Mouse (Mus musculus) heart, embryonic 14.5 days (tissue): ENCODE measurements at regions not wholly inside any gene's neighbourhood (a gene's known extent, or its start where the extent isn't known, plus 50 kb on each side); places are given as distances from the start of the nearest gene placed in this dataset.

ENCODE experiments used
- ATAC-seq: fragments of 200-750 bp; cut with Nextera tagmentation; 2 replicates; pipeline ENCODE4 v1.8.0; 2017; ENCODE audit warnings: low read depth, moderate TSS enrichment; ENCODE audit not compliant: insufficient number of reproducible peaks, insufficient read depth, low FRiP score
- H3K27ac ChIP-seq, 2 experiments: fragments of 200-500 bp in 1 of 2; fragments of 300-500 bp in 1 of 2; sonication (generic) in 1 of 2; replicated peaks in 1 of 2; 2 replicates each; pipeline ENCODE4 v1.5.1; 2012 to 2014; ENCODE audit warnings: low read depth in 2 of 2, low read length in 2 of 2, control low read depth in 1 of 2, mild to moderate bottlenecking in 1 of 2, mixed read lengths in 1 of 2; ENCODE audit not compliant: control insufficient read depth in 1 of 2, insufficient read depth in 1 of 2
- H3K27me3 ChIP-seq: fragments of 300-500 bp; sonication (generic); 2 replicates; pipeline ENCODE4 v1.6.1; 2014; ENCODE audit warnings: mild to moderate bottlenecking, low read length, control low read depth; ENCODE audit not compliant: control insufficient read depth, insufficient read depth
- H3K36me3 ChIP-seq: fragments of 300-500 bp; sonication (generic); 2 replicates; pipeline ENCODE4 v1.6.1; 2014; ENCODE audit warnings: mild to moderate bottlenecking, control low read depth, low read length, mixed read lengths; ENCODE audit not compliant: control insufficient read depth, insufficient read depth
- H3K4me1 ChIP-seq, 2 experiments: fragments of 200-500 bp in 1 of 2; fragments of 300-500 bp in 1 of 2; sonication (generic) in 1 of 2; 2 replicates each; pipeline ENCODE4 v1.6.1; 2012 to 2014; ENCODE audit warnings: low read length in 2 of 2, control low read depth in 1 of 2, mixed read lengths in 1 of 2; ENCODE audit not compliant: control insufficient read depth in 2 of 2, insufficient read depth in 2 of 2
- H3K4me2 ChIP-seq: fragments of 300-500 bp; sonication (generic); 2 replicates; pipeline ENCODE4 v1.6.1; 2014; ENCODE audit warnings: mild to moderate bottlenecking, low read length
- H3K4me3 ChIP-seq, 2 experiments: fragments of 200-500 bp in 1 of 2; fragments of 300-500 bp in 1 of 2; sonication (generic) in 1 of 2; 2 replicates each; pipeline ENCODE4 v1.5.1; 2012 to 2014; ENCODE audit warnings: low read length in 2 of 2, mild to moderate bottlenecking in 2 of 2, control low read depth in 1 of 2, low read depth in 1 of 2, moderate library complexity in 1 of 2; ENCODE audit not compliant: control insufficient read depth in 1 of 2, insufficient read depth in 1 of 2
- H3K9ac ChIP-seq: fragments of 300-500 bp; sonication (generic); 2 replicates; pipeline ENCODE4 v1.6.1; 2014; ENCODE audit warnings: mild to moderate bottlenecking, low read length
- H3K9me3 ChIP-seq: fragments of 300-500 bp; sonication (generic); 2 replicates; pipeline ENCODE4 v1.6.1; 2016; ENCODE audit warnings: low read length, control low read depth; ENCODE audit not compliant: control insufficient read depth
- WGBS: fragments of 180-500 bp; shearing (Covaris S2); extraction: QIAGEN DNeasy Blood & Tissue Kit; methylation state at CpG from one replicate; pipeline ENCODE4 v1.1.7; 2014; 5-methylcytosine and 5-hydroxymethylcytosine counted together

DNA sequence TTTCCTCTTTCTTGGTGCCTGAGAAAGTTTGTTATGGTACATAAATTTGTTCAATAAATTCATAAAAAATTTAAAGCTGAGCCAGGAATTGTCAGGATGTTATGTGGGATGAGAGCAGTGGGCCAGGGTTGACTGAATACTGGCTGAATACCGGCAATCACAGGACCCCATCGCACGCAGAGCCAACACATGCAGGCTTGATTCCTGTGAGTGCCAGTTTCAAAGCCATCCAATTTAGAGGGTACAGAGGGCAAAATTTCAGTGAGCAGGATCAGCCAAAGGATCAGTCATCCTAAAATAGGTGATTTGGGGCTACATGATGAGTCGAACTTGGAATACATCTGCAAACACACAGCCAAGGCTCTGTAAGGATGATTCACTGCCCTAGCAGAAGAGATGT lies 583.6 kb upstream of the Nectin3 start:
- H3K9ac ChIP-seq: no peak overlapping the region
- ATAC-seq: no peak
- no peak overlapping the region for H3K4me3 ChIP-seq
- no peaks in the 10 kb centered on the region for H3K9me3 ChIP-seq
- no peaks in the 10 kb centered on the region for H3K4me1 ChIP-seq
- H3K4me2 ChIP-seq: no peak overlapping the region
- no peaks in the 10 kb centered on the region for H3K36me3 ChIP-seq
- 90% methylated on average over 4 of the region's 4 CpGs for WGBS
- H3K27ac ChIP-seq: no peak overlapping the region
- H3K27me3 ChIP-seq: no peaks in the 10 kb centered on the region

DNA sequence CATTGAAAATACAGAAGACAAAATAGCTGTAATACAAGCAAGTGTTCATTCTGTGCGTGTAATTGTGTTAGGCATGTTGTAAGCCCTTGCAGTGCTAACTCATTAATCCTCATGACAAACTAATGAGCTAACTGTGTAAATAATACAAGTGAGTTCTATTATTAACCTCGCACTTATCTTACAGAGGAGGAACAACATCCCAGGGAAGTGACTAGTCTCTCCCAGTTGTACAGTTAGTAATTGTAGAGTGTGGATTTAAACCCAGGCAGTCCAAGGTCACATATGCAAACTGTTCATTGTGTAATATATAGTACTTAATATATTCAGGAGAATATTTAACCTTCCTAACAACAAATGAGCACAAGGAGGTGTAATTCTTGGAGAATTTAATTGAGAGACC lies 582.0 kb upstream of the Nectin3 start:
- no peaks in the 10 kb centered on the region for H3K9me3 ChIP-seq
- no peaks in the 10 kb centered on the region for H3K4me1 ChIP-seq
- WGBS: 27% methylated on average over 2 of the region's 2 CpGs
- ATAC-seq: no peak
- H3K36me3 ChIP-seq: no peaks in the 10 kb centered on the region
- H3K9ac ChIP-seq: no peak overlapping the region
- no peaks in the 10 kb centered on the region for H3K27me3 ChIP-seq
- H3K4me2 ChIP-seq: no peak overlapping the region
- no peak overlapping the region for H3K4me3 ChIP-seq
- no peak overlapping the region for H3K27ac ChIP-seq

DNA sequence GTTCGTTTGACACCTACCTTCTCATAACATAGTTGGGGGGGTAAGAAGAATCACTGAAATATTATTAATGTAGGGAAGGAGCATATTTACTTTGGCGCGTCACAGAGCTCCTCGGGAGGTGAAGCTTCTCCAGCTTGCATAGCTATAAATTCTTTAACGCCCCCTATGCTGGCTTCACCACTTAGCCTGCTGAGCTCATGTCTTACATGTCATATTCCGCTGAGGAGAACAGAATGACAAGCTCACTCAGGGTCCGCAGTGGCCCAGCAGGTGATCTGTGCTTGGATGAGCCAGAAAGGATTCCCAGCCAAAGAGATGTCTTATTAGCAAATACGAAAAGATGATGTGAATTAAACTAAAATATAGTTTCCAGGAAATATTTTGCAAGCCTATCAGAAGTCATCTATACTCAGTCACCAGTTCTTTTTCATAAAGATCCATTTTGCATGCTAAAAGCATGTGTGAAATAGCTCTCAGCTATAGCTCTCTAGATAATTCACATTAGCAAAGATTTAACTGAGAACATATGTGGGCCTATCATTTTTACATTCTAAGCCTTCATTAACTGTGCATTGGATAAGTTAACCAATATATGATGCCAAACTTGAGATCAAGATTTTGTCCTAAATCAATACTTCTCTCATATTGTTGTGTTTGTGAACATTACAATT lies 561.1 kb upstream of the Nectin3 start:
- Histone ChIP-seq H3K36me3 (no peaks in the 10 kb centered on the region), H3K27ac (no peak overlapping the region), H3K4me1 (no peaks in the 10 kb centered on the region), H3K27me3 (no peaks in the 10 kb centered on the region), H3K4me2 (no peak overlapping the region), H3K9ac (no peak overlapping the region), H3K4me3 (no peak overlapping the region), H3K9me3 (no peaks in the 10 kb centered on the region)
- WGBS: 74% methylated on average over 8 of the region's 8 CpGs
- ATAC-seq: no peak

DNA sequence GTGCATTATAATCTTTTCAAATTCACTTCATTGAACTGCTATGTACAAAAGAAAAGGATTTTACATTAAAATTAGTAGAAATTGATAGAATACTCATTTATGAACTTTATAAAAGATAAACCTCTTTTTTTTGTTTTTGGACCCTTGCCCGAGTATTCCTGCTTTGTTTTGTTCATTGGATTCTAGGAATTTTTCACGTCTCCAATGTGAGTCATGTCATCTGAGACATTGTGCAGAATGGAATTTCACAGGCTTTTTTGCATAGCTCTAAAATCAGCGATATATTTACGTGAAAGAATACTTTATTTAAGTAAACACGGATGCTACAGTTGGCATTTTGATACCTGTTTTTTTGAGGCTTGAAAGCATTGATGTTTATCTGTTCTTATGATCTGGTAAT lies 560.5 kb upstream of the Nectin3 start:
- no peak overlapping the region for H3K27ac ChIP-seq
- H3K4me3 ChIP-seq: no peak overlapping the region
- H3K9me3 ChIP-seq: no peaks in the 10 kb centered on the region
- H3K36me3 ChIP-seq: no peaks in the 10 kb centered on the region
- H3K4me2 ChIP-seq: no peak overlapping the region
- no peaks in the 10 kb centered on the region for H3K27me3 ChIP-seq
- H3K9ac ChIP-seq: no peak overlapping the region
- no peak for ATAC-seq
- WGBS: 71% methylated on average over 5 of the region's 5 CpGs
- H3K4me1 ChIP-seq: no peaks in the 10 kb centered on the region

DNA sequence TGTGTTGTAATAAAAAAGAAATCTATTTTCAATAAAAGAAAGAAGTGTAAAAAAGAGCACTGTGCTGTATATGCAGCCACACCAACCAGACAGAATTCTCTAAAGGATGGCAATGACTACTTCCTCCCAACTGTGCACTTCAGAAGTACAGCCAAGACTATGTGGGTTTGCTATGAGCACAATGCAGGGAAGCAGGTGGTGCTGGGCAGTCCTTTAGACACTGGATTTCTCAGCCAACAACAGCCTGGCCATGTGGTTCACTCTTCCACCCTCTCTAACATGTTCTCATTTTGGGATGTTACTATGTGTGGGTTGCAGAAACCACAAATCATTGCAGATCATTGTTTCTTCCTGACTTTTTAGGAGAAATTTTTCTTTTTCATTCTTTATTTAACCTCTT lies 527.6 kb upstream of the Nectin3 start:
- H3K4me3 ChIP-seq: no peak overlapping the region
- no peak overlapping the region for H3K4me2 ChIP-seq
- H3K9ac ChIP-seq: no peak overlapping the region
- no peak overlapping the region for H3K27ac ChIP-seq
- H3K4me1 ChIP-seq: no peaks in the 10 kb centered on the region
- no peaks in the 10 kb centered on the region for H3K9me3 ChIP-seq
- no peaks in the 10 kb centered on the region for H3K36me3 ChIP-seq
- no peaks in the 10 kb centered on the region for H3K27me3 ChIP-seq
- ATAC-seq: no peak

DNA sequence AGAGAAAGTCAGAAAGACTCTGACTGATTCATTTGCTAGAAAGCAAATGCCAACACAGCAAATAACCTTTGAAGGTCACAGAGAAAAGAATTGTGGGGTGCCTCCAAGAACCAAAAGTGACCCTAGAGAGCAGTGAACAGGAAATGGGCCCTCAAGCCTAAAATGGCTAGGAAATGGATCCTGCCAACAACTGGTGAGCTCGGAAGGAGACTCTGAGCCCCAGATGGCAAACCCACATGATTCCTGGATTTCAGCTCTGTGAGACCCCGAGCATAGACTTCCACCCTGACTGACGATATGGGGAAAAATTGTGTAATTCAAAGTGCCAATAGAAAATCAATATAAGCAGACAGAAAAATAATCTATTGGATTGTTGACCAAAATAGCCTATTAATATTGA lies 519.2 kb upstream of the Nectin3 start:
- no peak for ATAC-seq
- 78% methylated on average over 3 of the region's 3 CpGs for WGBS
- Histone ChIP-seq H3K9ac (no peak overlapping the region), H3K4me1 (peaks cover 0 to 6% of the 10 kb centered on the region in 2 experiments; a peak in 2 of 4 replicates), H3K27me3 (no peaks in the 10 kb centered on the region), H3K4me3 (no peak overlapping the region), H3K36me3 (no peaks in the 10 kb centered on the region), H3K9me3 (no peaks in the 10 kb centered on the region), H3K27ac (no peak overlapping the region), H3K4me2 (no peak overlapping the region)

DNA sequence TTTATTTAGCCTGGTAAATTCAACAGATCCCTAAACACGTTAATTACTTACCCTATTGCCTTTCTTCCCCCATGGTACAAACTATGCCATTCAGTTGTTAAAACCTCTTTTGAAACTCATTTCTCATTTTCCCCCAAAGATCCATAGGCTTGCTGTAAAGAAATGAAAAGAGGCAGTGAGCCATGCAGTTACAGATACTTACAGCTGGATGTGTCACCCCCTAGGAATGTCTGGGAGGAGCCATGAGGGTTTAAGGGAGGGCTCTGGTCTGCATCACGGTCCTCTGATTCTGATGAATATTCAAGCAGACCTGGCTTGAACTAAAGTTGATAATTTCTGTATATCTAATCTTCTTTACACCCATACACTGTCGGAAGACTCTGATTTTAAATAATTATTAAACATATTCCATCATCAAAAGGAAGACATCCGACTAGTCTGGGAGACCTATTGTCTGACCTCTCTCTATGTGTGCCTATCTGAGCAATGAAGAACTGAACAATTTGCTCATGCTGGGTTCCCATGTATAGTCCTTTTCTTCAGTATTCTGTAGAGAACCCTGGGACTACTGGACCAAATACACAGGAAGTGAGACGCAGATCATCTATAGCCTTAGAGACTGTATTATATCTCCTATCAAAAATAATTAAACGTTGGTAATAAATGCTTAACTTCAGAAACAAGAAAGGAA lies 484.7 kb upstream of the Nectin3 start:
- Histone ChIP-seq H3K4me1 (no peaks in the 10 kb centered on the region), H3K27ac (no peak overlapping the region), H3K9me3 (no peaks in the 10 kb centered on the region), H3K4me2 (no peak overlapping the region), H3K4me3 (no peak overlapping the region), H3K9ac (no peak overlapping the region), H3K36me3 (no peaks in the 10 kb centered on the region), H3K27me3 (no peaks in the 10 kb centered on the region)
- ATAC-seq: no peak
- WGBS: 65% methylated on average over 6 of the region's 6 CpGs
